29 mouse cellular contexts compared by ENCODE assay signal in the genomic region with DNA sequence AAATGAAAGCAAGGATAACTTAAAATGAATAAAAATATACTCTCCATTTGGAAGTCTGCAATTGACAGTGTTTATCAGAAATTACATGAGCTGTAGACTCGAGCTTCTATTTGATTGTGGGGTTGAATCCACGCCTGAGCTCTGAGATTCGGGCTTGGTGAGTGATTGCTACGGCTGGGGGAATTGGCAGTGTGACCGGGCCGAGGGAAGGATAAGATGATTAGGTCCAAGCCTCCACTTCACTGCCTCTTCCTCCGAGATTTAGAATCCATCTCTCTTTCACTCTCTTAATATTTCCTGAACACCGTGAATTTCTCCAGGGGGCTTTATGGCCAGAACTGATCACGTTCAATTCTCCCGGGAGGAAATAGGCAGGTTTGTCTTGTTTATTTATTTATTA.
"Had no signal": no experiment of that assay in that cellular context is flagged by ENCODE, and none has a peak within 500 bp of the region (broad histone marks: within the 10 kb centered on the region; RNA-seq: fewer than 3 reads in every experiment).

No protein-coding gene starts in this region.

- H3K27me3 ChIP-seq: limb, embryonic 13.5 days; limb, embryonic 15.5 days; liver, embryonic 12.5 days; liver, embryonic 13.5 days; liver, embryonic 15.5 days; lung, embryonic 15.5 days; megakaryocyte, embryonic 14.5 days; midbrain, embryonic 15.5 days; neural tube, embryonic 12.5 days had no signal

- H3K4me3 ChIP-seq: left cerebral cortex, adult 2 months; limb, embryonic 10.5 days; limb, embryonic 12.5 days; limb, embryonic 13.5 days; limb, embryonic 15.5 days; liver, embryonic 12.5 days; liver, embryonic 13.5 days; liver, embryonic 15.5 days; lung, embryonic 15.5 days; megakaryocyte, embryonic 14.5 days; midbrain, embryonic 12.5 days; midbrain, embryonic 13.5 days; midbrain, embryonic 15.5 days; myocyte; neural tube, embryonic 12.5 days had no signal

- H3K27ac ChIP-seq: left cerebral cortex, adult 2 months; limb, embryonic 10.5 days; limb, embryonic 12.5 days; limb, embryonic 13.5 days; limb, embryonic 15.5 days; liver, embryonic 12.5 days; liver, embryonic 13.5 days; liver, embryonic 14.5 days; liver, embryonic 15.5 days; lung, embryonic 15.5 days; macrophage; midbrain, embryonic 12.5 days; midbrain, embryonic 13.5 days; midbrain, embryonic 15.5 days; neural tube, embryonic 12.5 days had no signal

- ATAC-seq: liver, embryonic 12.5 days; liver, postnatal 0 days; lung, postnatal 0 days; midbrain, embryonic 13.5 days; midbrain, embryonic 15.5 days had no signal

- H3K36me3 ChIP-seq: limb, embryonic 10.5 days; limb, embryonic 12.5 days; limb, embryonic 13.5 days; limb, embryonic 15.5 days; liver, embryonic 12.5 days; liver, embryonic 13.5 days; liver, embryonic 15.5 days; lung, embryonic 15.5 days; midbrain, embryonic 12.5 days; midbrain, embryonic 13.5 days; midbrain, embryonic 15.5 days; neural tube, embryonic 12.5 days had no signal

- H3K9me3 ChIP-seq: limb, embryonic 10.5 days; limb, embryonic 12.5 days; limb, embryonic 13.5 days; limb, embryonic 15.5 days; liver, embryonic 12.5 days; liver, embryonic 13.5 days; liver, embryonic 15.5 days; lung, embryonic 15.5 days; midbrain, embryonic 12.5 days; midbrain, embryonic 13.5 days; midbrain, embryonic 15.5 days; neural tube, embryonic 12.5 days had no signal

- H3K4me2 ChIP-seq: limb, embryonic 12.5 days; limb, embryonic 13.5 days; limb, embryonic 15.5 days; liver, embryonic 11.5 days; liver, embryonic 12.5 days; liver, embryonic 13.5 days; liver, embryonic 15.5 days; lung, embryonic 14.5 days; lung, embryonic 15.5 days; midbrain, embryonic 12.5 days; midbrain, embryonic 13.5 days; midbrain, embryonic 15.5 days; neural tube, embryonic 12.5 days had no signal

- H3K9ac ChIP-seq: limb, embryonic 12.5 days; limb, embryonic 13.5 days; limb, embryonic 15.5 days; liver, embryonic 12.5 days; liver, embryonic 13.5 days; liver, embryonic 14.5 days; liver, embryonic 15.5 days; liver, postnatal 0 days; lung, embryonic 14.5 days; lung, embryonic 15.5 days; midbrain, embryonic 12.5 days; midbrain, embryonic 13.5 days; midbrain, embryonic 15.5 days; neural tube, embryonic 12.5 days had no signal

- DNase-seq: left cerebral cortex, postnatal 4 days; liver; liver, embryonic 13.5 days; liver, postnatal 0 days; lung, adult 18-20 months; lung, adult 2 months; lung, embryonic 14.5 days; lung, postnatal 10 days; lung, postnatal 14 days; lung, postnatal 36 days; lung, postnatal 4 days had no signal

- H3K4me1 ChIP-seq: limb, embryonic 15.5 days; liver, embryonic 12.5 days; liver, embryonic 13.5 days; liver, embryonic 15.5 days; lung, embryonic 15.5 days; megakaryocyte, embryonic 14.5 days had no signal
